8 mouse cellular contexts compared by ENCODE assay signal in the genomic region with DNA sequence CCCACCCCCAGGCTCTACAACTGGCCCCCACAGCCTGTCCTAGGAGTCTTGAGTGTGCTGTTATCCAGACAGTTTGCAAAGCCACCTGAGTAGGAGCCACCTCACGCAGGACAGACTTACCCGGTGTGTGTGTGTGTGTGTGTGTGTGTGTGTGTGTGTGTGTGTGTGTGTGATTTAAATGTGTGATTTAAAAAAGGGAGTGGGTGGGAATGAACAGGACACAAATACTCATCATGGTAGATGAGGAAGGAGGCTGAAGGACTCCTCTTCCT. TPM values are rescaled to one million over a fixed set of nuclear protein-coding genes. Genes with fewer than 3 reads are reported as not detected.
DNase-seq lines count a peak whose midpoint lies in the region; ATAC-seq lines count a peak whose summit lies in the region.

No protein-coding gene starts in this region.

- H3K27me3 ChIP-seq in heart, embryonic 10.5 days (ENCODE audit: insufficient read depth, poor library complexity, severe bottlenecking): peaks cover 16% of the 10 kb centered on the region
- no peaks in the 10 kb centered on the region for H3K27me3 ChIP-seq in hindbrain, embryonic 15.5 days
- H3K27me3 ChIP-seq in midbrain, embryonic 12.5 days: peaks cover 6% of the 10 kb centered on the region; the same call in 1 of the 2 replicates

- no peaks in the 10 kb centered on the region for H3K9me3 ChIP-seq in heart, embryonic 10.5 days
- no peaks in the 10 kb centered on the region for H3K9me3 ChIP-seq in hindbrain, embryonic 15.5 days
- no peaks in the 10 kb centered on the region for H3K9me3 ChIP-seq in midbrain, embryonic 12.5 days

- intact Hi-C loops in heart, postnatal 10 days (cut with DNase I): loop anchor here (1.0 to 10.0 kb wide), 4 partner anchors 17 to 373 kb away; no protein-coding TSS in a partner anchor

- H3K36me3 ChIP-seq in heart, embryonic 10.5 days: peaks cover 3% of the 10 kb centered on the region; the same call in 1 of the 2 replicates
- peaks cover 2% of the 10 kb centered on the region; the same call in 1 of the 2 replicates for H3K36me3 ChIP-seq in hindbrain, embryonic 15.5 days
- no peaks in the 10 kb centered on the region for H3K36me3 ChIP-seq in midbrain, embryonic 12.5 days

- 61% methylated on average over 2 of the region's 2 CpGs for WGBS in heart, embryonic 10.5 days
- WGBS in hindbrain, embryonic 15.5 days: 75% methylated on average over 2 of the region's 2 CpGs
- WGBS in midbrain, embryonic 12.5 days: 82% methylated on average over 2 of the region's 2 CpGs

- peak overlapping the region; percentile 55 for H3K4me2 ChIP-seq in hindbrain, embryonic 15.5 days
- peak overlapping the region; percentile 51 for H3K4me2 ChIP-seq in midbrain, embryonic 12.5 days (replicated peaks)

- ATAC-seq in hindbrain, embryonic 15.5 days (ENCODE audit: low FRiP score, low read depth): peak; percentile 32; the same call in 1 of the 2 replicates
- peak; percentile 68 for ATAC-seq in midbrain, embryonic 12.5 days (ENCODE audit: low FRiP score, low read depth)

- peaks cover 54% of the 10 kb centered on the region for H3K4me1 ChIP-seq in heart, embryonic 10.5 days
- H3K4me1 ChIP-seq in brown adipose tissue, adult 24 weeks (ENCODE audit: control insufficient read depth, insufficient read depth, insufficient read length, low read length): peaks cover 25% of the 10 kb centered on the region
- peaks cover 13% of the 10 kb centered on the region for H3K4me1 ChIP-seq in hindbrain, embryonic 15.5 days (replicated peaks)
- H3K4me1 ChIP-seq in midbrain, embryonic 12.5 days: 0 out of 2 replicates have a peak, but pooled peaks cover 5% of the 10 kb centered on the region

- H3K9ac ChIP-seq in hindbrain, embryonic 15.5 days: no peak overlapping the region
- peak overlapping the region; percentile 20; the same call in 1 of the 2 replicates for H3K9ac ChIP-seq in midbrain, embryonic 12.5 days (replicated peaks)

- DNase-seq in heart, embryonic 10.5 days (ENCODE audit: low spot score): no peak
- no peak for DNase-seq in heart, postnatal 10 days
- DNase-seq in cerebellum, postnatal 4 days (ENCODE audit: low spot score in 2 of 2): no peak
- DNase-seq in right cerebral cortex, postnatal 4 days: no peak
- DNase-seq in layer of hippocampus, adult 8-10 months (ENCODE audit: low spot score in 2 of 2): no peak

- H3K4me3 ChIP-seq in heart, embryonic 10.5 days: 0 out of 2 replicates have a peak overlapping the region, but pooled peaks have one; percentile 43
- no peak overlapping the region for H3K4me3 ChIP-seq in brown adipose tissue, adult 24 weeks (ENCODE audit: insufficient read depth, low read depth, low read length)
- no peak overlapping the region for H3K4me3 ChIP-seq in hindbrain, embryonic 15.5 days
- no peak overlapping the region for H3K4me3 ChIP-seq in midbrain, embryonic 12.5 days

- peak overlapping the region; percentile 37; the same call in 1 of the 2 replicates for H3K27ac ChIP-seq in heart, embryonic 10.5 days
- 0 out of 2 replicates have a peak overlapping the region, but pooled peaks have one; percentile 2 for H3K27ac ChIP-seq in brown adipose tissue, adult 24 weeks (replicated peaks; ENCODE audit: low read depth, low read length)
- no peak overlapping the region for H3K27ac ChIP-seq in hindbrain, embryonic 15.5 days (replicated peaks)
- H3K27ac ChIP-seq in midbrain, embryonic 12.5 days (replicated peaks): no peak overlapping the region

RNA-seq across cellular contexts. Expression of a gene that starts 0.6 kb away (rescaled TPM):
- 16.4 and 17.3 TPM in 2 replicates for polyA plus RNA-seq in heart, embryonic 10.5 days (2016; fragmentation: Nextera tagmentation; extraction: Ambion mirVana)
- total RNA-seq in heart, postnatal 10 days (2021): 1 to 10 TPM; 4.2 to 4.6 TPM
- 3.3 and 4.5 TPM in 2 replicates for polyA plus RNA-seq in brown adipose tissue, adult 24 weeks (2012; ENCODE audit: insufficient read depth, insufficient read length, missing spikeins)
- 16.6 and 19.3 TPM in 2 replicates for polyA plus RNA-seq in hindbrain, embryonic 15.5 days (2015; fragmentation: Nextera tagmentation; extraction: Ambion mirVana)
- 20.6 and 21.6 TPM in 2 replicates for polyA plus RNA-seq in midbrain, embryonic 12.5 days (2016; fragmentation: Nextera tagmentation; extraction: Ambion mirVana)
- total RNA-seq in layer of hippocampus, adult 8-10 months (2022): 10 to 100 TPM; 11.1 to 15.0 (median 13.2) TPM

RNA-seq across cellular contexts. Expression of a gene that starts 25.4 kb away (rescaled TPM):
- 0.33 TPM in 2 replicates for polyA plus RNA-seq in heart, embryonic 10.5 days (2016; fragmentation: Nextera tagmentation; extraction: Ambion mirVana)
- total RNA-seq in heart, postnatal 10 days (2021): under 1 TPM; 0.12 to 0.14 TPM
- not detected in 2 replicates for polyA plus RNA-seq in brown adipose tissue, adult 24 weeks (2012; ENCODE audit: insufficient read depth, insufficient read length, missing spikeins)
- 0.56 and 0.62 TPM in 2 replicates for polyA plus RNA-seq in hindbrain, embryonic 15.5 days (2015; fragmentation: Nextera tagmentation; extraction: Ambion mirVana)
- polyA plus RNA-seq in midbrain, embryonic 12.5 days (2016; fragmentation: Nextera tagmentation; extraction: Ambion mirVana): 0.13 TPM in 1 of 2 replicates, not detected in the other
- 1 to 10 TPM in 3 of 4 experiments, under 1 TPM in 1; 0.92 to 1.3 (median 1.1) TPM for total RNA-seq in layer of hippocampus, adult 8-10 months (2022)

RNA-seq across cellular contexts. Expression of a gene that starts 58.2 kb away (rescaled TPM):
- 9.4 and 11.0 TPM in 2 replicates for polyA plus RNA-seq in heart, embryonic 10.5 days (2016; fragmentation: Nextera tagmentation; extraction: Ambion mirVana)
- total RNA-seq in heart, postnatal 10 days (2021): 1 to 10 TPM; 1.9 to 3.0 TPM
- 1.5 and 1.8 TPM in 2 replicates for polyA plus RNA-seq in brown adipose tissue, adult 24 weeks (2012; ENCODE audit: insufficient read depth, insufficient read length, missing spikeins)
- polyA plus RNA-seq in hindbrain, embryonic 15.5 days (2015; fragmentation: Nextera tagmentation; extraction: Ambion mirVana): 22.9 and 26.5 TPM in 2 replicates
- 7.2 and 8.6 TPM in 2 replicates for polyA plus RNA-seq in midbrain, embryonic 12.5 days (2016; fragmentation: Nextera tagmentation; extraction: Ambion mirVana)
- 10 to 100 TPM; 37.9 to 46.5 (median 40.4) TPM for total RNA-seq in layer of hippocampus, adult 8-10 months (2022)

Comparison
In these comparisons a context has a peak if more than half of its experiments do, and no peak if none do; other contexts are left out.
1. H3K27ac ChIP-seq: peak in heart, embryonic 10.5 days (single experiment) and brown adipose tissue, adult 24 weeks (single experiment); none in hindbrain, embryonic 15.5 days (single experiment) and midbrain, embryonic 12.5 days (single experiment).